Mouse (Mus musculus) heart, postnatal 0 days (tissue): Measurements from ENCODE around the gene Dnaja1. TPM values are rescaled to one million over a fixed set of nuclear protein-coding genes. Genes with fewer than 3 reads are reported as not detected.

Experiments
- ATAC-seq: fragments of 200-750 bp; cut with Nextera tagmentation; 2 replicates; pipeline ENCODE4 v1.8.0; 2017; ENCODE audit warnings: low read depth, moderate number of reproducible peaks, moderate library complexity; ENCODE audit not compliant: insufficient read depth
- DNase-seq: peaks from one replicate; pipeline ENCODE4 v3.0.0-alpha.2; 2016; ENCODE audit warnings: low spot score
- H3K27ac ChIP-seq: fragments of 300-500 bp; sonication (generic); 2 replicates; pipeline ENCODE4 v1.5.1; 2014; ENCODE audit warnings: low read depth, mild to moderate bottlenecking
- H3K27me3 ChIP-seq: fragments of 300-500 bp; sonication (generic); 2 replicates; pipeline ENCODE4 v1.6.1; 2014; ENCODE audit warnings: low read length, mixed read lengths; ENCODE audit not compliant: control insufficient read depth, insufficient read depth
- H3K36me3 ChIP-seq: fragments of 300-500 bp; sonication (generic); replicated peaks from 2 replicates; pipeline ENCODE4 v1.6.1; 2014; ENCODE audit warnings: low read length, mixed read lengths; ENCODE audit not compliant: control insufficient read depth, insufficient read depth
- H3K4me1 ChIP-seq: fragments of 300-500 bp; sonication (generic); 2 replicates; pipeline ENCODE4 v1.6.1; 2014; ENCODE audit warnings: antibody characterized with exemption; ENCODE audit not compliant: control insufficient read depth, insufficient read depth
- H3K4me2 ChIP-seq: fragments of 300-500 bp; sonication (generic); 2 replicates; pipeline ENCODE4 v1.6.1; 2014; ENCODE audit warnings: low read depth, mild to moderate bottlenecking, low read length, moderate library complexity
- H3K4me3 ChIP-seq: fragments of 300-500 bp; sonication (generic); 2 replicates; pipeline ENCODE4 v1.5.1; 2014; ENCODE audit warnings: low read depth, low read length
- H3K9ac ChIP-seq: fragments of 300-500 bp; sonication (generic); replicated peaks from 2 replicates; pipeline ENCODE4 v1.6.1; 2014; ENCODE audit warnings: low read depth, low read length, mixed read lengths
- H3K9me3 ChIP-seq: fragments of 300-500 bp; sonication (generic); replicated peaks from 2 replicates; pipeline ENCODE4 v1.6.1; 2016; ENCODE audit warnings: low read length; ENCODE audit not compliant: control insufficient read depth
- CTCF ChIP-seq: IDR thresholded peaks from 2 replicates; pipeline ENCODE4 v1.5.1; 2016; ENCODE audit warnings: antibody characterized with exemption, control low read depth, low read depth
- EP300 ChIP-seq: IDR thresholded peaks from 2 replicates; pipeline ENCODE4 v1.6.1; 2016; ENCODE audit warnings: antibody characterized with exemption, low read depth
- WGBS: fragments of 180-500 bp; shearing (Covaris S2); extraction: QIAGEN DNeasy Blood & Tissue Kit; methylation state at CpG from one replicate; pipeline ENCODE4 v1.1.7; 2014; 5-methylcytosine and 5-hydroxymethylcytosine counted together
- polyA plus RNA-seq: library from polyadenylated mRNA; unstranded; fragments of >200 nt; fragmentation: Nextera tagmentation; extraction: Ambion mirVana; gene quantifications from 2 replicates; pipeline ENCODE4 v1.2.1, GENCODE M21; 2015
- total RNA-seq: library from RNA; depleted of rRNA; stranded (reverse); fragments of >200 nt; gene quantifications from 2 replicates; pipeline ENCODE4 v1.2.3, GENCODE M21; 2014; ENCODE audit warnings: low replicate concordance

Dnaja1 gene
- total and polyA plus RNA-seq, 2 experiments from 2014 or later: 20.9 to 200 TPM

- TF ChIP-seq EP300: no peak; the same call in 1 of the 2 replicates
- TF ChIP-seq CTCF: no peak
- no peaks in the 10 kb centered on the region for H3K9me3 ChIP-seq
Observed at GRCm38 (mm10) chr4:40702797-40703709, 18.9 kb upstream of the Dnaja1 start, which contains the start of gene Aptx. Aptx (minus strand) TSS chr4:40703194.

DNA sequence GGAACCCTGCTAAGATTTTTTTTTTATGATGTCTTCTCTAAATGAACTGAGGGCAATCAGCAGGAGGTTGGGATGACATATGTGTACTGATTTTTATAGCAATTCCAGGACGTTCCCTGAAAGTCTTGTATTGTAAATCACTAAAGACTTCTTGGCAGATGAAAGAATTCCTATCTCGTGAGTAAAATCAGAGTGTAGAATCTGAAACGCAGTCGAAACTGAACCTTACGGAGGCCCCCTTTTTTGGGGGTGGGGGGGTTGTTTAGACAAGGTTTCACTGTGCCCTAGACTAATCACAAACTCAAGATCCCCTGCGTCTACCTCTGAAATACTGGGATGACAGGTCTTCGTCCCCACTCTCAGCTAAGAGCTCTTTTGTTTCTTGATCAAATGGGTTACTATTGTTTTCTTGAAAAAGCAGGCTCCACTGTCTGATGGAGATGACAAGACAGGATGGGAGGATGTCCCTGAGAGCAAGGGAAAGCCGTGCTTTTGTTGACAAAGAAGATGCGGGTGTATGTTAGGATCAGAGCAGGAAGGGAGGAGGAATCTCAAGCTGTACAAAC lies 18.2 kb upstream of the Dnaja1 start:
- Histone ChIP-seq H3K9me3 (no peaks in the 10 kb centered on the region), H3K27me3 (no peaks in the 10 kb centered on the region), H3K4me2 (peak overlapping the region; percentile 68), H3K36me3 (no peaks in the 10 kb centered on the region), H3K27ac (peak overlapping the region; percentile 92), H3K4me3 (peak overlapping the region; percentile 61), H3K9ac (peak overlapping the region; percentile 60), H3K4me1 (peaks cover 16% of the 10 kb centered on the region)
- ATAC-seq (no peak), DNase-seq (no peak)
- WGBS: 33% methylated on average over 9 of the region's 9 CpGs
- TF ChIP-seq CTCF (no peak), EP300 (no peak)

More at GRCm38 (mm10) chr4:40702797-40703709, 18.9 kb upstream of the Dnaja1 start, which contains the start of gene Aptx:
- peaks cover 16% of the 10 kb centered on the region for H3K4me1 ChIP-seq
- peak within 1 kb of the TSS; percentile 61 for H3K4me3 ChIP-seq
- H3K4me2 ChIP-seq: peak within 1 kb of the TSS; percentile 68
- no peaks in the 10 kb centered on the region for H3K36me3 ChIP-seq
- peak within 1 kb of the TSS; percentile 92 for H3K27ac ChIP-seq
- H3K9ac ChIP-seq: peak within 1 kb of the TSS; percentile 60
- WGBS: under 1% methylated on average over 42 of the region's 42 CpGs
- H3K27me3 ChIP-seq: no peaks in the 10 kb centered on the region
- DNase-seq (peak; percentile 94), ATAC-seq (peak; percentile 91)

- no peaks in the 10 kb centered on the region for H3K9me3 ChIP-seq
- WGBS: 88% methylated on average over 3 of the region's 3 CpGs
- no peaks in the 10 kb centered on the region for H3K36me3 ChIP-seq
- no peaks in the 10 kb centered on the region for H3K27me3 ChIP-seq
- TF ChIP-seq CTCF (no peak), EP300 (no peak)
- DNase-seq (no peak), ATAC-seq (no peak)
- no peak overlapping the region for H3K9ac ChIP-seq
- H3K4me3 ChIP-seq: no peak overlapping the region
- peaks cover 10% of the 10 kb centered on the region; the same call in 1 of the 2 replicates for H3K4me1 ChIP-seq
- H3K4me2 ChIP-seq: no peak overlapping the region
- H3K27ac ChIP-seq: no peak overlapping the region
Observed at GRCm38 (mm10) chr4:40717141-40717540, 4.8 kb upstream of the Dnaja1 start.

- no peak for DNase-seq
- peak overlapping the region; percentile 99 for H3K27ac ChIP-seq
- H3K9ac ChIP-seq: 0 out of 2 replicates have a peak overlapping the region, but pooled peaks have one; percentile 96
- peaks cover 24% of the 10 kb centered on the region for H3K4me1 ChIP-seq
- 88% methylated on average over 8 of the region's 8 CpGs for whole genome bisulfite sequencing
- H3K36me3 ChIP-seq: peaks cover 13% of the 10 kb centered on the region
- H3K9me3 ChIP-seq: no peaks in the 10 kb centered on the region
- TF ChIP-seq CTCF: no peak
- no peak for TF ChIP-seq EP300
- H3K27me3 ChIP-seq: no peaks in the 10 kb centered on the region
- H3K4me3 ChIP-seq: no peak overlapping the region
- H3K4me2 ChIP-seq: peak overlapping the region; percentile 76
- ATAC-seq: no peak
Observed at GRCm38 (mm10) chr4:40720910-40721309, 1.0 kb upstream of the Dnaja1 start.

DNA sequence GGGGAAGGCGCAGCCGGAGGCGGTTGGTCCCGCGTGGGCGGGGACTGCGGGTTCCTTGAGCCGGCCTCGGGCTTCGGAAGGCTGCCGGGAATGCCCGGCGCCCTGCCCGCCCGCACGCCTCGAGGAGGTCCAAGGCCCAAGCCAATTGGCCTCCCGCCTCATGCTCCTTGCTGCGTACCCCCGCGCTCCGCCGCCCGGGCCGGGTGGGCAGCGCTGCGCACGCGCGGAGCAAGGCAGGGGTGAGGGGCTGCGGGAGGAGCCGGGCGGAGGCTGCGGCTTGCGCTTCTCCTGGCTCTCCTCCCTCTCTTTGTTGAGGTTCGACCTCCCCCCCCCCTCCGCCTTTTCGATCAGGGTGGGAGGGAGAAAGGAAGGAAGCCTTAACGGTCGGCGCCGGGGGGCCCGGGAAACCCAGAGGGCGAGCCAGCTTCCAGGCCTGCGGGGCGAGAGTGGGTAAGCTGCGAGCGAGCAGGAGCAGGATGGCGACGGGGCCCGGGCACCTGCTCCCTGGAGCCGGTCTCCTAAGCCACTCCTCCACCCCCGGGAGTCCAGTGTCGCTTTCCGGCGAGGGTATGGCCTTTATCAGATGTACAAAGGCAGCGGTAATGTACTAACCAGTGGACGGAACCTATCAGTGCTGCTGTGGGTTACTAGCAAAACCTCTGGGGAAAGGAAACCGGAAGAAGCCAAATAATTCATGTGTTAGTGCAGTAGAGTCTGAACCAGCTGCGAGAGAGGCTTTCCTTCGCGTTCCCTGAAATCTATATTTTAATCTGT lies 924 bp downstream of the Dnaja1 start:
- peak overlapping the region; percentile 76 for H3K4me2 ChIP-seq
- DNase-seq: peak; percentile 77
- peaks cover 24% of the 10 kb centered on the region for H3K4me1 ChIP-seq
- H3K36me3 ChIP-seq: peaks cover 29% of the 10 kb centered on the region
- WGBS: under 1% methylated on average over 61 of the region's 62 CpGs
- H3K27me3 ChIP-seq: no peaks in the 10 kb centered on the region
- H3K9ac ChIP-seq: peak overlapping the region; percentile 96
- H3K27ac ChIP-seq: peak overlapping the region; percentile 99
- H3K9me3 ChIP-seq: no peaks in the 10 kb centered on the region
- peak overlapping the region; percentile 90 for H3K4me3 ChIP-seq
- TF ChIP-seq EP300: no peak; the same call in 1 of the 2 replicates
- no peak for TF ChIP-seq CTCF
- peak; percentile 79 for ATAC-seq
